Mouse (Mus musculus): ENCODE results near the gene Gpr61. TPM values are rescaled to one million over a fixed set of nuclear protein-coding genes. Genes with fewer than 3 reads are reported as not detected.

Gpr61 gene
- polyA plus RNA-seq, 1 experiment from 2014 or later = 4.3 TPM

- Histone ChIP-seq H3K36me3 (ENCODE audit: control insufficient read depth, insufficient read depth) (no peaks in the 10 kb centered on the region), H3K4me2 (ENCODE audit: low read length) (no peak overlapping the region), H3K9me3 (ENCODE audit: control insufficient read depth, low read length) (no peaks in the 10 kb centered on the region), H3K4me3 (replicated peaks; ENCODE audit: low read length) (no peak overlapping the region), H3K9ac (replicated peaks; ENCODE audit: low read depth, low read length) (no peak overlapping the region), H3K4me1 (replicated peaks; ENCODE audit: control insufficient read depth, insufficient read depth, low read length) (peaks cover 5% of the 10 kb centered on the region), H3K27me3 (replicated peaks; ENCODE audit: control insufficient read depth, insufficient read depth, low read length) (no peaks in the 10 kb centered on the region), H3K27ac (ENCODE audit: low read length) (no peak overlapping the region)
- ATAC-seq = no peak
- WGBS = 14% methylated on average over 2 of the region's 2 CpGs
Measured at GRCm38 (mm10) chr3:108180514-108180913, 25.8 kb upstream of the Gpr61 start.

DNA sequence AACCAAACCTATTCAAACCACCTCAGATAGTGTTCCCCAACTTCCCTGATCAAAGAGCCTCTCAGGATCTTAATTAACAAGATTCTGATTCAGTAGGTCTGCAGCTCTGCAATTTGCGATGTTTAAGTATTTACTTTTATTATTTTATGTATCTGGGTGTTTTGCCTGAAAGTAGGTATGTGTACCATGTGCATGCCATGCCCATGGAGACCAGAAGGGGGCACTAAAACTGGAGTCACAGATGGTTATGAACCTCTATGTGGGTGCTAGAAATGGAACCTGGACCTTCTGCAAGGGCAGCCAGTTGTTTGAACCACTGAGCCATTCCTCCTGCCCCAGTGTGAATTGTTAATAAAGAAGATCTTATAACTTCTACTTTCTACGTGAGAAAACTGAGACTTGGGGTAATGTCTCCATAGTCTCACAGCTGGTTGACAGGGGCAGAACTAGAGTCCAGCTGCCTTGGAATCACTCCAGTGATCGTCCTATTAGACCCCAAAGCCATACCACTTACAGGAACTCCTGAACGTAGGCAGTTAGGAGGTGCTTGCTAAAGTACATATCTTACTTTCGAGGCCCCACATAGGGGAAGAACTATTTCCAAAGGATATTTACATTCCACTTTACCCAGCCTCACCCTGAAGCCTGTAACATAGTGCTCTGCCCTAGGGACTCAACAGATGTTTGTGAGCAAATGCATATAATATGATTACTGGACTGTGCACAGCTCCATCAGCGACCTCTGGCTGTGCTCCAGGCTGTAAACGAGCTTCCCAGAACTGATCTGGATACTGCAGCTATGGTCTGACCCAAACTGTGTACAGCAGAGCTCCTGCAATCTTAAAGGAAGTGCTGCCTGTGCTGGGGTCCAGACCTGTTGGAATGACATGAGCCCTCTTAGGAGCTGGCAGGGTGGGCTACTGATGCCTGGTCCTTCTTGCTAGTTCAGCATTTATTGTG, 24.4 kb upstream of the Gpr61 start:
- ATAC-seq = no peak
- Histone ChIP-seq H3K4me1 (replicated peaks; ENCODE audit: control insufficient read depth, insufficient read depth, low read length) (peaks cover 17% of the 10 kb centered on the region), H3K27ac (ENCODE audit: low read length) (no peak overlapping the region), H3K27me3 (replicated peaks; ENCODE audit: control insufficient read depth, insufficient read depth, low read length) (no peaks in the 10 kb centered on the region), H3K9ac (replicated peaks; ENCODE audit: low read depth, low read length) (no peak overlapping the region), H3K36me3 (ENCODE audit: control insufficient read depth, insufficient read depth) (no peaks in the 10 kb centered on the region), H3K9me3 (ENCODE audit: control insufficient read depth, low read length) (no peaks in the 10 kb centered on the region), H3K4me3 (replicated peaks; ENCODE audit: low read length) (no peak overlapping the region), H3K4me2 (ENCODE audit: low read length) (no peak overlapping the region)
- WGBS = 81% methylated on average over 7 of the region's 7 CpGs

DNA sequence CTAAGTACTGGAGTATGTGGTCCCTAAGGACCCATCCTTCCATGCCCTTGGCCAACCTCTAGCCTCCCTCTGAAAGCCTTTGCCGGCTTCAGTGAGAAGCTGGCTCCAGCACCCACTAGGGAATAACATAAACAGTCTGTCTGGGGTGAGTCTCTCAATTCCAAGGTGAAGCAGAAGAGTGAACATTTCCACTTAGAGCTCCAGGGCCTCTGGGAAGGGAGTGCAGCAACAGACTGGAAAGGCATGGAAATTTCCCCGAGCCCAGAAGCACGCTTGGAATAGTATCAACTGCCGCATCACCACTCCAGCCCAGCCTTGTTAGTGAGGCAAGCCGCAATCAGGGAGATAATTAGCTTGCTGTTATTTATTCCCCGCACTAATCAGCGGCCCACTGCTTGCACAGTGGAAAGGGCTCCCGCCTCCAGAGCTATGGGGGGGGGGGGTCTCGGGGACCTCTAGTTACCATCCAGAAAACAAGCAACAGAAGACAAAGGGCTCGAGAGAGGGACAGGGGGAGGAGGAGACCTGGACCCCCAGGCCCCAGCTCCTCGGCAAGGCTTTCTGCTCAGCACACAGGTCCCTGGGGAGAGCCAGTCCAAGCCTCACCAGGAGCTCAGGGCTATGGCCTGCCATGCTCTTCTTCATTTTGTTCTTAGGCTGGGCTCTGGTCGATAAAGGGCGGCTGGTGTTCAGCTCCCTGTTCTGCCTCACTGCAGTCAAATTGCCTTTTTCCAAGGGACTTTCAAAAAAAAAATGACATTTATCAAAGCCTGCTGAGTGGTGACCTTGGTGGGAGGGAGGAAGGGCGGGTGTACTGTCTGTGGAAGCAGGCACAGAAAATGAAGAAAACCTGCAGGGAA, 20.2 kb upstream of the Gpr61 start:
- H3K36me3 ChIP-seq (ENCODE audit: control insufficient read depth, insufficient read depth) = no peaks in the 10 kb centered on the region
- no peaks in the 10 kb centered on the region for H3K27me3 ChIP-seq (replicated peaks; ENCODE audit: control insufficient read depth, insufficient read depth, low read length)
- H3K4me1 ChIP-seq (replicated peaks; ENCODE audit: control insufficient read depth, insufficient read depth, low read length) = peaks cover 18% of the 10 kb centered on the region
- H3K4me3 ChIP-seq (replicated peaks; ENCODE audit: low read length) = peak overlapping the region; percentile 7
- 6% methylated on average over 13 of the region's 14 CpGs for WGBS
- H3K4me2 ChIP-seq (ENCODE audit: low read length) = peak overlapping the region; percentile 45
- H3K9ac ChIP-seq (replicated peaks; ENCODE audit: low read depth, low read length) = peak overlapping the region; percentile 59
- H3K9me3 ChIP-seq (ENCODE audit: control insufficient read depth, low read length) = no peaks in the 10 kb centered on the region
- ATAC-seq = peak; percentile 97
- H3K27ac ChIP-seq (ENCODE audit: low read length) = peak overlapping the region; percentile 92

DNA sequence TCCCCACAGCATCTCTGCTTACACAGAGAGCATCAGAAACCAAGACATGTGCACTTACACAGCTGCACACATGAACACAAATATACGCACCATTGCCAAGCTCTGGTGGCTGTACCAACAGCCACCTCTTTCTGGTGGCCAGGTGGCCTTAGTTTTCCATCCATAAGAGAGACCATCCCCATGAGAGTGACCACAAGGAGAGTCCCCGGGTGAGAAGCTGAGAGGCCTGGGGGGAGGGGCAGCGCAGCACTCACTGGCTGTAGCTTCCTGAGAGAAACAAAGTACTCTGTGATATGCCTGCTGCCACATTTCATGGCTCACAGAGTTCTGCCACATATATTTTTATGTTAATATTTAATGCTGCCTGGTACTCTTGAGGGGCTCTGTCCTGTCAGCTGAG, 14.5 kb upstream of the Gpr61 start:
- ATAC-seq = no peak
- peaks cover 25% of the 10 kb centered on the region for H3K4me1 ChIP-seq (replicated peaks; ENCODE audit: control insufficient read depth, insufficient read depth, low read length)
- 43% methylated on average over 3 of the region's 3 CpGs for WGBS
- no peak overlapping the region for H3K27ac ChIP-seq (ENCODE audit: low read length)
- no peaks in the 10 kb centered on the region for H3K9me3 ChIP-seq (ENCODE audit: control insufficient read depth, low read length)
- no peak overlapping the region for H3K4me2 ChIP-seq (ENCODE audit: low read length)
- H3K4me3 ChIP-seq (replicated peaks; ENCODE audit: low read length) = no peak overlapping the region
- H3K9ac ChIP-seq (replicated peaks; ENCODE audit: low read depth, low read length) = no peak overlapping the region
- no peaks in the 10 kb centered on the region for H3K36me3 ChIP-seq (ENCODE audit: control insufficient read depth, insufficient read depth)
- H3K27me3 ChIP-seq (replicated peaks; ENCODE audit: control insufficient read depth, insufficient read depth, low read length) = no peaks in the 10 kb centered on the region

- Histone ChIP-seq H3K9me3 (ENCODE audit: control insufficient read depth, low read length) (no peaks in the 10 kb centered on the region), H3K27me3 (replicated peaks; ENCODE audit: control insufficient read depth, insufficient read depth, low read length) (no peaks in the 10 kb centered on the region; the same call in 1 of the 2 replicates), H3K9ac (replicated peaks; ENCODE audit: low read depth, low read length) (no peak overlapping the region), H3K4me1 (replicated peaks; ENCODE audit: control insufficient read depth, insufficient read depth, low read length) (peaks cover 23% of the 10 kb centered on the region), H3K4me3 (replicated peaks; ENCODE audit: low read length) (no peak overlapping the region), H3K27ac (ENCODE audit: low read length) (no peak overlapping the region), H3K4me2 (ENCODE audit: low read length) (no peak overlapping the region), H3K36me3 (ENCODE audit: control insufficient read depth, insufficient read depth) (no peaks in the 10 kb centered on the region)
- no peak for ATAC-seq
- 41% methylated on average over 14 of the region's 14 CpGs for WGBS
Measured at GRCm38 (mm10) chr3:108167499-108167898, 12.8 kb upstream of the Gpr61 start.

DNA sequence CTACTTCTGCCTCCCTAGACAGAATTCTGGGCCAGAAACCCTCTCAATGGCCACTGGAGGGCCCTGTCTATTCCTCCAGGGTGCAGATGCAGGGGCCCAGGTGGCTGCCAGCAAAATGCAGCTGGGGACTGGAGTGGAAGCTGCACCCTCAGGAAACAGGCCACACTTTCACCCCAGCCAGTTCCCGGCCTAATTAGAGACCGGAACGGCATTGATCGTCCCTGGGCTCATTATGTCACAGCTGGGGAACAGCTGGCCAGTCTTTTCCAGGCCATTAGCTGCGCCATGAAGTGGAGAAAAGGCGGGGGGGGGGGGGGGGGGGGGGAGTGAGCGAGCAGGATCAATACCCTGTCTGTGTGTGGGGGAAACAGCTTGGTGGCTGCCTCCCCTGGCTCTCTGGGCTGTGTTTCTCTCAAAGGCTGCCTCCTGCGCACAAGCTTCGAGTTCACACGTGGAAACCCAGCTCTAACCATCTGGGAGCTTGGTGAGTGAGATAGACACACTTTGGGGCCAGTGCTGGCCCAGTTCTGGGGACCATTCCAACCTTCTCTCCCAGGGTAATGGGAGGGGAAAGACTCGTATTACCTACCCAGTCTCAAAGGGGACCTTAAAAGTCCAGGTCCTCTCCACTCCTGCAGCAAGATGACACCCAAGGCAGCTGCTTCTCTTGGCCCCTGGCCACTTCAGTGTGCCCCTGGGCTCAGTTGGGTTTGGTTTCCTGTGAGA, 12.0 kb upstream of the Gpr61 start:
- Histone ChIP-seq H3K27me3 (replicated peaks; ENCODE audit: control insufficient read depth, insufficient read depth, low read length) (no peaks in the 10 kb centered on the region; the same call in 1 of the 2 replicates), H3K27ac (ENCODE audit: low read length) (no peak overlapping the region), H3K9ac (replicated peaks; ENCODE audit: low read depth, low read length) (no peak overlapping the region), H3K36me3 (ENCODE audit: control insufficient read depth, insufficient read depth) (no peaks in the 10 kb centered on the region), H3K4me2 (ENCODE audit: low read length) (no peak overlapping the region), H3K4me1 (replicated peaks; ENCODE audit: control insufficient read depth, insufficient read depth, low read length) (peaks cover 23% of the 10 kb centered on the region), H3K4me3 (replicated peaks; ENCODE audit: low read length) (no peak overlapping the region), H3K9me3 (ENCODE audit: control insufficient read depth, low read length) (no peaks in the 10 kb centered on the region)
- 2% methylated on average over 8 of the region's 11 CpGs for WGBS
- ATAC-seq = peak; percentile 55; the same call in 1 of the 2 replicates

- peaks cover 23% of the 10 kb centered on the region for H3K4me1 ChIP-seq (replicated peaks; ENCODE audit: control insufficient read depth, insufficient read depth, low read length)
- no peak overlapping the region for H3K4me3 ChIP-seq (replicated peaks; ENCODE audit: low read length)
- no peak overlapping the region for H3K4me2 ChIP-seq (ENCODE audit: low read length)
- no peaks in the 10 kb centered on the region for H3K36me3 ChIP-seq (ENCODE audit: control insufficient read depth, insufficient read depth)
- H3K9ac ChIP-seq (replicated peaks; ENCODE audit: low read depth, low read length) = no peak overlapping the region
- no peaks in the 10 kb centered on the region for H3K9me3 ChIP-seq (ENCODE audit: control insufficient read depth, low read length)
- peak; percentile 26; the same call in 1 of the 2 replicates for ATAC-seq
- H3K27me3 ChIP-seq (replicated peaks; ENCODE audit: control insufficient read depth, insufficient read depth, low read length) = no peaks in the 10 kb centered on the region; the same call in 1 of the 2 replicates
- H3K27ac ChIP-seq (ENCODE audit: low read length) = 0 out of 2 replicates have a peak overlapping the region, but pooled peaks have one; percentile 5
- 27% methylated on average over 10 of the region's 10 CpGs for WGBS
Measured at GRCm38 (mm10) chr3:108165532-108166315, 11.0 kb upstream of the Gpr61 start.

GRCm38 (mm10) chr3:108164807-108165206, 10.1 kb upstream of the Gpr61 start:
- Histone ChIP-seq H3K36me3 (ENCODE audit: control insufficient read depth, insufficient read depth) (no peaks in the 10 kb centered on the region), H3K27ac (ENCODE audit: low read length) (no peak overlapping the region), H3K27me3 (replicated peaks; ENCODE audit: control insufficient read depth, insufficient read depth, low read length) (no peaks in the 10 kb centered on the region; the same call in 1 of the 2 replicates), H3K4me2 (ENCODE audit: low read length) (peak overlapping the region; percentile 47), H3K4me3 (replicated peaks; ENCODE audit: low read length) (peak overlapping the region; percentile 22), H3K4me1 (replicated peaks; ENCODE audit: control insufficient read depth, insufficient read depth, low read length) (peaks cover 23% of the 10 kb centered on the region), H3K9me3 (ENCODE audit: control insufficient read depth, low read length) (no peaks in the 10 kb centered on the region), H3K9ac (replicated peaks; ENCODE audit: low read depth, low read length) (peak overlapping the region; percentile 47; the same call in 1 of the 2 replicates)
- WGBS = 7% methylated on average over 9 of the region's 9 CpGs
- ATAC-seq = peak; percentile 78

All from forebrain, embryonic 16.5 days (tissue).